Mouse (Mus musculus): ENCODE measurements around the gene Npy4r.

GRCm38 (mm10) chr14:34121691-34122090 is 30.6 kb downstream of the Npy4r start:
- TF ChIP-seq CTCF (IDR thresholded peaks at IDR 0.05; ENCODE audit: low read depth, low read length) (no peak), GATA1 (IDR thresholded peaks at IDR 0.05; ENCODE audit: borderline replicate concordance, low read length) (no peak), GATA2 (IDR thresholded peaks at IDR 0.05; ENCODE audit: borderline replicate concordance, low read depth, low read length) (no peak), POLR2AphosphoS5 (IDR thresholded peaks at IDR 0.05; ENCODE audit: insufficient replicate concordance, low read depth, low read length) (no peak), TAL1 (conservative IDR thresholded peaks at IDR 0.05; ENCODE audit: low read depth, low read length) (no peak)
